Mouse (Mus musculus): ENCODE results near the gene Faim2.

GRCm38 (mm10) chr15:99558947-99559346 is 31.0 kb upstream of the Faim2 start:
- no peak for TF ChIP-seq POLR2A (IDR thresholded peaks at IDR 0.05; ENCODE audit: insufficient read depth, low read depth, low read length)
- no peak for TF ChIP-seq CTCF (IDR thresholded peaks at IDR 0.05; ENCODE audit: insufficient read depth, low read depth, low read length)
